Mouse (Mus musculus) lung, adult 18-20 months (tissue): ENCODE results near the gene Tmc6.
"Not testable (repeated sequence)": the region's sequence is repeated elsewhere in the genome, so short reads cannot be mapped to it uniquely, and the experiment has no call there.

Experiments used
- DNase-seq, 2 experiments: peaks; one replicate each; pipeline ENCODE4 v3.0.0; 2022; ENCODE audit warnings: mixed read lengths in 2 of 2

The Tmc6 gene

DNA sequence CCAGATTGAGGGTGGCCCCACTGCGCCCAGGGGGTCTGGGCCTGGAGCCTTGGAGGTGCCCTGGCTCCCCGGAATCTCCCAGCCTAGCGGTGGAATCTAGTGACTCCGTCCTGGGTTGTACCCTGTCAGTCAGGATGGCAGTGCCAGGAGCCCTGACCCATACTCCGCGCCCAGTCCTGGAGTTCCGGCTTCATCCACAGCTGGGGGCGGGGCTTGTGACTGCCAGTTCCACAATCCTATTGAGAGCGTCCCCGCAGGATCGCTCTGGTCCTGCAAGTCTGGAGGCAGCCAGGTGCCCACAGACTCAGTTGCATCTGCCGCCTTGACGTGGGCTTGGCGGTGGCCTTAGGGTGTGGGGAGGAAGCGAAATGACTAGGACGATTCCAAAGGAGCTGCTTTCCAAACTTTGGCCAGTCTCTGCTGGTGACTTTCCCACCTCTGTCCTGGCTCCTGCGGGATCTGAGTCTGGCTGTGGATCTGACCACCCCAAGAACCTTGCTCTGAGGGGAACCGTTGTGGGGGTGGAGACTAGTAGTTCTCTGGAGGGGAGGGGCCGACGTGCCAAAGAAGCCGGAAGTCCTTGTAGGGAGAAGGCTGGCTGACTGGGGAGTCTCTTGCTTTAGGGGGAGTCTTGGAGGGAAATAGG, 28.5 kb upstream of the Tmc6 start:
- peak; percentile 91 to 95 for DNase-seq

GRCm38 (mm10) chr11:117809407-117810311, 27.7 kb upstream of the Tmc6 start, which contains the start of the genes Gm20708 and Syngr2:
Gene Gm20708 (plus strand): TSS chr11:117809668.
Gene Syngr2 (plus strand): TSS chr11:117809668.
- peak; percentile 79 to 81 for DNase-seq

- DNase-seq: no peak
Observed at GRCm38 (mm10) chr11:117806781-117807180, 24.8 kb upstream of the Tmc6 start.

- DNase-seq: no peak
Observed at GRCm38 (mm10) chr11:117803166-117803688, 21.2 kb upstream of the Tmc6 start.

GRCm38 (mm10) chr11:117801650-117802049, 19.7 kb upstream of the Tmc6 start:
- DNase-seq: no peak

GRCm38 (mm10) chr11:117800038-117800437, 18.0 kb upstream of the Tmc6 start:
- DNase-seq: no peak

GRCm38 (mm10) chr11:117799174-117799573, 17.2 kb upstream of the Tmc6 start:
- no peak for DNase-seq

GRCm38 (mm10) chr11:117798160-117798541, 16.2 kb upstream of the Tmc6 start:
- no peak for DNase-seq

GRCm38 (mm10) chr11:117797511-117798159, 15.6 kb upstream of the Tmc6 start, which contains the start of gene 6030468B19Rik:
Gene 6030468B19Rik (plus strand): TSS chr11:117797660.
- no peak for DNase-seq

DNA sequence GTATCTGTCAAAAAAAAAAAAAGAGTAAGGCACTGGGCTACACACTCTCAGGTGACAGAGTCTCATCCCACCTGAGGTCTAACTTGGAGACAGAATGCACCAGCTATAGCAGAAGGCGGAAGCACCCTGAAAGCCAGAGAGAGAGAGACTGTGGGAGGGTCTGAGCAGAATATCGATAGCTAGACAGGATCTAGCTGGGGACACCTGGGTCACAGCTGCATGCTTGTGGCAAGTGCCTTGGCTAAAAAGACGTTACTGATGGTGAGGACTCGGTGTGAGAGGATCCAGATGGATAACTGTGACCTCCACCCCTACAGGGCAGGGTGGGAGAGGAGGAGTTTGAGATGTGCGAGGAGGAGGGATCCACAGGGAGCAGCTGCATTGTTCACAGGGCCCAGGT, 15.0 kb upstream of the Tmc6 start:
- no peak for DNase-seq

DNA sequence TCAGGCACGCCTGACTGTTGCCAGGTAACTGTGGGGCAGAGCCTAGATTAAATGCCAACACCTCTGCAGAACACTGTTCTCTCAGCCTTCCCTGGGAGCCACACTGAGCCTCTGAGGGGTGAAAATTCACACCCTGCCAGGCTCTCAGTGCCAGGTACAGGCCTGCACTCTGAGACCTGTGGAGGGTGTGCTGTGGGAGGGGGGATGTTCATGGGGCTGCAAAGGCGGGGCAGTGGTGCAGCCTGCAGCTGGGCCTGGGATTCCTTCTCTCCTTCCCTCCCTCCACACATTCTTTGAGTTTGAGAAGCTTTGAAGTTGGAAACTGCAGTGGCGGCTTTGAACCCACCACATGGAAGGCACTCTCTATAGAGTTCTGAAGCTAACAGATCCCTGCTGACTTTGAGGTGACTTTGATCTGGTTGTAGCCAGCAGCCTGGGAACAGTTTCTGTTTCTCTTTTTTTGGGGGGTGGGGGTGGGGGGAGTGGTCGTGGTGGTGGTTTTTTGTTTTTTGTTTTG, 12.1 kb upstream of the Tmc6 start:
- no peak for DNase-seq

DNA sequence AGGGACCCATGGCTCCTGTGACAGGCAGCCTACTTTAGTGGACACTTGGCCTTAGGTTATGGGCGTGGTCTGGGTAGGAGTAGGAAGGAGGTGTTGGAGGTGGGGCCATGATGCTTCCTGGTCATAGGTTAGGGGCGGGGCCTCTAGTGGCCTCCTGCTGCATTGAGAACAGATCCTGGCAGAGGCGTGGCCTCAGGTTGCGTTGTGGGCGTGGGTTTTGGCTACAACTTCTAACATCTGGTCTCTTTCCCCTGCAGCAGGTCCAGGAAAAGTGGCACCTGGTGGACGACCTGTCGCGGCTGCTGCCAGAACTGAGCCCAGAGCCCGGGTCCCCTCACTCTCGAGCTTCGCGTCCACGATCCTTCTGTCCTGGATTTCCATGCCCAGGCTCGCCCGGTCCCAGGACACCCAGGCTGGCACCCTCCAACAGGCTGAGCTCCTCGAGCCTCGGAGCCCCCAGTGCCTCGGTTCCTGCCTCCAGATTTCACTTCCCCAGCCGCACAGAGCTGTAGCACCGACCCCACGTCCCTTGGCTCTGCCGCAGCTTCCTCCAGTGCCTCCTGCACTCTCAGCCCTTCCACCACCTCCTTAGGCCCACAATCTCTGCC, 10.4 kb upstream of the Tmc6 start:
- DNase-seq: peak; percentile 93 to 95

GRCm38 (mm10) chr11:117791441-117791761, 9.4 kb upstream of the Tmc6 start:
- DNase-seq: no peak

GRCm38 (mm10) chr11:117790703-117791440, 8.9 kb upstream of the Tmc6 start:
- DNase-seq: peak; percentile 50 to 70

DNA sequence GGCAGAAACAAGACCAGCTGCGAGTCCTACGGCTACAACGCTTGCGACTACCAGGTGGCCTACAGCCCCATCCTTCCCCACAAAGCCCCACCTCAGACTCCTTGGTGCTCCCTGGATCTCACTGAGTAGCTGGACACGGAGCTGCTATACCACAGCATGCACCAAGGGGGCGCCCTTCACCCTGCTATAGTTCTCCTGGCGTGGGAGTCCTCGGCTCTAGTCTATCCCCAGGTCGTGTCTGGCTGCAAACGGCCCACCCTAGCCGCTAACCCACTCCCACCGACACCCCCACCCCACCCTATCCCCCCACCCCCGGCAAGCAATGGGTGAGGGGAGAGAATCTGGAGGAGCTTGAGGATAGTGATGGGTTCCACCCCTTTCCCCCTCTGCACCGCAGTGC, 8.3 kb upstream of the Tmc6 start:
- peak; percentile 76 to 78 for DNase-seq

DNA sequence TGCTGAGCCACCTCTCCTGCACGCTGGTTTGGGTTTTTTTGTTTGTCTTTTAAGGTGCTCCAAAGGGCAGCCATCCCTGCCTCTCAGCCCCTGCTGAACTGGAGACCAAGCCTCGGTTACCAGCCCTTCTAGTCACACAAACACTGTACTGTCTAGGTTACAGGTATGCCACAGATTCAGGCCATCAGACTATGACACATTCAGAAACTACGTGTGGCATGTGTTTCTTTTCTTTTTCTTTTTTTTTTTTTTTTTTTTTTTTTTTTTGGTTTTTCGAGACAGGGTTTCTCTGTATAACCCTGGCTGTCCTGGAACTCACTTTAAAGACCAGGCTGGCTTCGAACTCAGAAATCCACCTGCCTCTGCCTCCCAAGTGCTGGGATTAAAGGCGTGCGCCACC, 6.5 kb upstream of the Tmc6 start:
- DNase-seq: not testable (repeated sequence)

DNA sequence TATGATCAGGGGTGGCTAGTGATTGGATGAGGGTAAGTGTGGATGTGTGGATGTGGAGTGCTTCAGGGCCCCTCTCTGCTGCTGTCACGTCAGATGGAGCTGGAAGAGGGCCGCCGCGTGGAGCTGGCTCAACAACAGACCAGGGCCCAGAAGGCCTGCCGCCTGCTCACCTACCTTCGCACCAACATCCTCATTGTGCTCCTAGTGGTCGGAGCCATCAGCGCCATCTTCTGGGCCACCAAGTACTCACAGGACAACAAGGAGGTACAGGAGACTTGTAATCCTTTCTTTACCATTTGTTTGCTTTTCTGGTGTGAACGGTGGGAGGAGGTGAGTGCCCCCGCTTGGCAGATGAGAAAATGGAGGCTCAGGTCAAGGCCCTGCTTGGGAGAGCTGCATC, 4.3 kb upstream of the Tmc6 start:
- DNase-seq: peak; percentile 67 to 71

GRCm38 (mm10) chr11:117783683-117784309, 1.8 kb upstream of the Tmc6 start:
- DNase-seq: peak in 1 of 2 experiments; percentile 43

DNA sequence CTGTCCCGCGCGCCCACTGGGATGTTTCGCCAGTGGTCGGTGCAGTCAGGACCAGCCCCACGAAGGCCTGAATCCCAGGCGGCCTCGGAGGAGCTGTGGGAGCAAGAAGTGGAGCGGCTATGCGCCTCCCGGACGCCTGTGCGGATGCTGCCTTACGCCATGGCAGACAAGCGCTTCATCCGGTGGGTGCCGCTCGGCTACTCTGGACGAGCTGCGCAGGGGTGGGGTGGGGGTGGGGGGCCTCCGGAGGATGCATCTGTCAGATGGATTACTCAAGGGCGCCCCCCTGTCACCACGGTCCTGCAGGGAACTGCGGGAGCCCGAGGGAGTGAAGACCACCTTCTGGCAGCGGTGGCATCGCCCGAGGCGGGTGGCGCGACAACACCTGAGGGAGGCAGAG, 1.1 kb upstream of the Tmc6 start:
- peak; percentile 59 to 62 for DNase-seq

GRCm38 (mm10) chr11:117782705-117783034, 672 bp upstream of the Tmc6 start:
- DNase-seq: no peak

GRCm38 (mm10) chr11:117781199-117781821, 688 bp downstream of the Tmc6 start:
- peak; percentile 82 to 91 for DNase-seq
